Mouse (Mus musculus) erythroblast, embryonic 14.5 days (primary cell): ENCODE measurements around the gene Aim2. TPM values are rescaled to one million over a fixed set of nuclear protein-coding genes. Genes with fewer than 3 reads are reported as not detected.

Experiments used
- H3K27me3 ChIP-seq: 2 replicates; pipeline ENCODE4 v1.6.1; 2012; ENCODE audit warnings: inconsistent platforms; ENCODE audit not compliant: control insufficient read depth
- H3K36me3 ChIP-seq: 2 replicates; pipeline ENCODE4 v1.6.1; 2012; ENCODE audit warnings: mild to moderate bottlenecking, inconsistent platforms; ENCODE audit not compliant: control insufficient read depth
- H3K4me1 ChIP-seq: 2 replicates; pipeline ENCODE4 v1.6.1; 2012; ENCODE audit warnings: inconsistent platforms; ENCODE audit not compliant: control insufficient read depth
- H3K4me3 ChIP-seq: replicated peaks from 2 replicates; pipeline ENCODE3; 2012; ENCODE audit warnings: moderate library complexity, mild to moderate bottlenecking, inconsistent platforms
- H3K9me3 ChIP-seq: 2 replicates; pipeline ENCODE4 v1.6.1; 2012; ENCODE audit warnings: low read length, inconsistent platforms, mixed read lengths; ENCODE audit not compliant: control insufficient read depth
- GATA1 ChIP-seq: IDR thresholded peaks from 2 replicates; pipeline ENCODE4 v1.6.1; 2012; ENCODE audit warnings: low read length, inconsistent platforms, mixed read lengths
- TAL1 ChIP-seq: IDR thresholded peaks from 3 replicates; pipeline ENCODE4 v1.6.1; 2012; ENCODE audit warnings: low read length, inconsistent platforms, mixed read lengths
- polyA plus RNA-seq: library from polyadenylated mRNA; stranded (reverse); fragments of >175 nt; gene quantifications from 2 replicates; pipeline ENCODE4 v1.2.3, GENCODE M21; 2012

Aim2 gene
- polyA plus RNA-seq, 1 experiment, result 0.06 TPM

GRCm38 (mm10) chr1:173369611-173370010, 18.9 kb downstream of the Aim2 start:
- TF ChIP-seq GATA1 (no peak), TAL1 (no peak)
- H3K27me3 ChIP-seq, result peaks cover 57% of the 10 kb centered on the region
- H3K36me3 ChIP-seq, result no peaks in the 10 kb centered on the region
- H3K4me1 ChIP-seq, result peaks cover 21% of the 10 kb centered on the region
- no peak overlapping the region for H3K4me3 ChIP-seq
- peaks cover 5% of the 10 kb centered on the region; the same call in 1 of the 2 replicates for H3K9me3 ChIP-seq

GRCm38 (mm10) chr1:173370456-173370855, 19.8 kb downstream of the Aim2 start:
- Histone ChIP-seq H3K9me3 (peaks cover 5% of the 10 kb centered on the region; the same call in 1 of the 2 replicates), H3K36me3 (no peaks in the 10 kb centered on the region), H3K4me1 (peaks cover 19% of the 10 kb centered on the region), H3K27me3 (peaks cover 49% of the 10 kb centered on the region), H3K4me3 (no peak overlapping the region)
- TF ChIP-seq GATA1 (no peak), TAL1 (no peak)

- peaks cover 38% of the 10 kb centered on the region for H3K27me3 ChIP-seq
- peaks cover 7% of the 10 kb centered on the region for H3K4me1 ChIP-seq
- peaks cover 5% of the 10 kb centered on the region; the same call in 1 of the 2 replicates for H3K9me3 ChIP-seq
- TF ChIP-seq TAL1, result no peak
- TF ChIP-seq GATA1, result no peak
- no peak overlapping the region for H3K4me3 ChIP-seq
- no peaks in the 10 kb centered on the region for H3K36me3 ChIP-seq
Observed at GRCm38 (mm10) chr1:173371586-173371985, 20.9 kb downstream of the Aim2 start.

GRCm38 (mm10) chr1:173374020-173374419, 23.3 kb downstream of the Aim2 start:
- Histone ChIP-seq H3K4me1 (peaks cover 2% of the 10 kb centered on the region), H3K4me3 (no peak overlapping the region), H3K27me3 (peaks cover 13% of the 10 kb centered on the region), H3K9me3 (no peaks in the 10 kb centered on the region), H3K36me3 (no peaks in the 10 kb centered on the region)
- TF ChIP-seq TAL1 (no peak), GATA1 (no peak)

- no peak for TF ChIP-seq GATA1
- TF ChIP-seq TAL1, result no peak
- H3K27me3 ChIP-seq, result no peaks in the 10 kb centered on the region
- H3K9me3 ChIP-seq, result no peaks in the 10 kb centered on the region
- no peak overlapping the region for H3K4me3 ChIP-seq
- no peaks in the 10 kb centered on the region for H3K36me3 ChIP-seq
- peaks cover 6% of the 10 kb centered on the region for H3K4me1 ChIP-seq
Observed at GRCm38 (mm10) chr1:173377380-173378112, 26.9 kb downstream of the Aim2 start.

- TF ChIP-seq GATA1 (no peak), TAL1 (no peak)
- Histone ChIP-seq H3K9me3 (no peaks in the 10 kb centered on the region), H3K4me3 (no peak overlapping the region), H3K4me1 (peaks cover 6% of the 10 kb centered on the region), H3K36me3 (no peaks in the 10 kb centered on the region), H3K27me3 (no peaks in the 10 kb centered on the region)
Observed at GRCm38 (mm10) chr1:173381436-173381835, 30.8 kb downstream of the Aim2 start.

- H3K4me1 ChIP-seq, result no peaks in the 10 kb centered on the region
- H3K27me3 ChIP-seq, result no peaks in the 10 kb centered on the region; the same call in 1 of the 2 replicates
- no peaks in the 10 kb centered on the region for H3K9me3 ChIP-seq
- H3K4me3 ChIP-seq, result no peak overlapping the region
- no peaks in the 10 kb centered on the region for H3K36me3 ChIP-seq
- no peak for TF ChIP-seq TAL1
- TF ChIP-seq GATA1, result no peak
Observed at GRCm38 (mm10) chr1:173389431-173389830, 38.8 kb downstream of the Aim2 start.

- Histone ChIP-seq H3K36me3 (no peaks in the 10 kb centered on the region), H3K4me3 (no peak overlapping the region), H3K4me1 (no peaks in the 10 kb centered on the region), H3K9me3 (no peaks in the 10 kb centered on the region), H3K27me3 (no peaks in the 10 kb centered on the region; the same call in 1 of the 2 replicates)
- TF ChIP-seq GATA1 (no peak), TAL1 (no peak)
Observed at GRCm38 (mm10) chr1:173389901-173390401, 39.3 kb downstream of the Aim2 start.

- no peaks in the 10 kb centered on the region for H3K4me1 ChIP-seq
- no peaks in the 10 kb centered on the region for H3K9me3 ChIP-seq
- H3K36me3 ChIP-seq, result no peaks in the 10 kb centered on the region
- H3K27me3 ChIP-seq, result no peaks in the 10 kb centered on the region; the same call in 1 of the 2 replicates
- no peak for TF ChIP-seq TAL1
- TF ChIP-seq GATA1, result no peak
- no peak overlapping the region for H3K4me3 ChIP-seq
Observed at GRCm38 (mm10) chr1:173391754-173392153, 41.1 kb downstream of the Aim2 start.
